Mouse (Mus musculus): ENCODE measurements around the gene Dhdds.
"Not testable (repeated sequence)": the region's sequence is repeated elsewhere in the genome, so short reads cannot be mapped to it uniquely, and the experiment has no call there.

Gene Dhdds

DNA sequence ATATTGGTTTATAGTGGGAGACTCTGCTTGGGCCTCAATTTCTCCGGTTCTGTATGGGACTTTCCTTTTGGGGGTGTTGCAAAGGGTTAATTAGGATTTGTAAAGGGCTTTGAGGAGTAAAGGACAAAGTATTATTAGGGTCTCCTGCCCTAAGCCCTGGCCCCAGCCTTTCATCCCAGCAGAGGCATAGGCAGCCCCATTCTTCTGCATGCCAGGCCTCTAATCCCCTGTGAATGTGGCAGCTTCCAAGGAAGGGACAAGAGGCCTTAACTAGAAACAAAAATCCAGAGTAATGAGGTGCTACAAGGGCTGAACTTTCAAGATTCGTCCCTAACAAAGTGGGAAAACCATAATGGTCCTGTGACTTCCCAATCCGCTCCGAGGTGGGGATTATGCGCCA, 2.2 kb upstream of the Dhdds start:
- no peak for DNase-seq

DNA sequence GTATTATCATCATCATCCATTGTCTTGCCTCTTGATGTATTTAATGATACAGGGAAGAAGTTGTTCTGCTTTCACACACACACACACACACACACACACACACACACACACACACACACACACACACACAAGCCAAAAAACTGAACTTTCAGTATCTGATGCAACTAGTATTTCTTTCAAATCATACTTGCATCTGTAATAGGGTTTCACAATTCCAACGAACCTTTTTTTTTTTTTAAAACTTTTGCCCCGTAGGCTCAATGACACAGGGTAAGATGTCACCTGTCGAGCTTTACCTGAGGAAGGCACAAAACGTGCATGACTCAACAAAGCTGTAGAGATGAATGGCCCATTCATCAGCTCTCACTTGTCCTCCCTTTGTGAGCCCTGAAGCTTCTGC, 1.5 kb upstream of the Dhdds start:
- DNase-seq: no peak

DNA sequence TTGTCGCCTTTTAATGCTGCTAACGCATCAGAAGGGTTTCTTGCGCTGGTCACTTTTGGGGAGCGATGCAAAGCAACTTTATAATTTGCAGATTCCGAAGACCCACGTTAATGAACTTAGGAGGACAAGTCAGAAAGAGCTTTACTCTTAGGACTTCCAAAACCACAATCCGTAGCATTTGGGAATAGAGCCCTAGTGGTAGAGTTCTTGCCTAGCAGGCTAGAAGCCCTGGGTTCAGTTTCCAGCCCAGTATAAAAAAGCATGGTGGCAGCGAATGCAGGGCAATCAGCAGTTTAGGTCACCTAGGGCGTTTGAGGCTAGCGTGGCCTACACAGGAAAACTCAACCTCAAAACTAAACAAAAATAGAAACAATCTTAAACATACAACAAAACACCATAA, 992 bp upstream of the Dhdds start:
- no peak for DNase-seq

DNA sequence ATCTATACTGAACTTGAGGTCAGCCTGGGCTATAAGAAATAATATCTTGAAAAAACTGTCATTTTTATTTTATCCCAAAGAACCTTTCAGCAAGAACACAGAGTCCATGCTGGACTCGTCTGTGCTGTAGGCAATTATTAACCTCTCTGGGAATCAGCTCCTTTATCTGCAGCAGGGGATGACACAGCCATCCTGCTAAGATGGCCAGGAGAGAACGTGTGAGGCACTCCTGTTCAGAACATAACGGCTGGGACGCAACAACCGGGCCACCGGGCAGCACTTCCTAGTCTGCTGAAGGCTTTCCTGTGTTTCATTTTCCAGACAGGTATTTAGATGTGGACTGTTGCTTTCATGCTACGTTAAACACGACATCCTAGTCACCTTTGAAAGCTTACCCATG, 6.0 kb downstream of the Dhdds start:
- DNase-seq: no peak

DNA sequence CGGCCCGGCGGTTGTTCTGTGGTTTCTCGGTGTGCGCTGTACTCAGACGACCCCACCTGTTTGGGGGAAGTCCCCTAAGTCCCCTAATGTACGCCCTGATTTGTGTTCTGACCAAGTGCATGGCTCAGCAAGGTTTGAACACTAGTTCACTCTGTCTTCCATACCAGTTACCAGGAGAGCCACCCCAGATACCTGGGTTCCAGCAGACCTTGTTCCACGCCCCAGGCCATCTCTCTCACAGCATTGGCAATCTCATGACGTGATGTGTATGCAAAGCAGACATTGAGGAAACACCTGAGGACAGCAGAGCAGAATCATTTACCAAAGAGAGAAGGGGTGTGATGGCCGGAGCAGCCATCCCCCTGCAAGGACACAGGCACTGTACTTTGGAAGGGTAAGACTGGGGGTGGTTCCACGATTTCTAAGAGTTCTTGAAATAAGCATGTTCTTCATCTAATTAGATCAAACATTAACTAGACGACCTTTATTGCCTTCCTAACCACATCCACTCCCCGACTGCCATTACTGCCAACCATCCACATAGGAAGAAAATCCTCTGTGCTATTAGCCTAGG, 9.5 kb downstream of the Dhdds start:
- no peak for DNase-seq

DNA sequence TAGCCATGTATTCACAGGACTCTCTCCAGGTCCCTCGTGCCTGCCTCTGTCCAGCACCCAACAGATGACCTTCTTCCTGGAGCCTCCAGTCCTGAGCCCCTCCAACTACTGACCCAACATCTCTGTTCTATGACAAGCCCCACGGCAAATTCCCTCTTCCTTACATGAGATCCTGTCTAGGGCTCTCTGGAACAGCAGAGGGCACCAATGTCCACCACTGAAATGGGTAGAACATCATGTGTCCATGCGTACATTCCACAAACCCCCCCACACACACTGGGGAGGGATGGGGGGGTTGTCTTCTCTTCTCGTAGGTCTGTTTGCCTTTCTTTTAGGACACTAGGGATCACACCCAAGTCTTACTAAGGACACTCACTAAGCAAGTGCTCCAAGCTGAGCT, 10.7 kb downstream of the Dhdds start:
- DNase-seq: no peak

DNA sequence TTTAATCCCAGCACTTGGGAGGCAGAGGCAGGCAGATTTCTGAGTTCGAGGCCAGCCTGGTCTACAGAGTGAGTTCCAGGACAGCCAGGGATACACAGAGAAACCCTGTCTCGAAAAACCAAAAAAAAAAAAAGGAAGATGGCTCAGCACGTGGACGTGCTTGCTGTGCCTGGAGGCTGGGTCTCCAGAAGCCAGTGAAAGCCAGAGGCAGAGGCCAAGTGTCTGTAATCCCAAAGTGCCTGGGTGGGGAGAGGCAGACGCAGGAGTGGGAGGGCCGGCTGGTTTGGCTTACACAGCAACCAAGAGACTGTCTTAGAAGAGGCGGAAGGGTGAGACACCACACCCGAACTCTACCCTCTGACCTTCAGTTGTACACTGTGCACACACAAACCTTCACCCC, 12.4 kb downstream of the Dhdds start:
- DNase-seq: not testable (repeated sequence)

DNA sequence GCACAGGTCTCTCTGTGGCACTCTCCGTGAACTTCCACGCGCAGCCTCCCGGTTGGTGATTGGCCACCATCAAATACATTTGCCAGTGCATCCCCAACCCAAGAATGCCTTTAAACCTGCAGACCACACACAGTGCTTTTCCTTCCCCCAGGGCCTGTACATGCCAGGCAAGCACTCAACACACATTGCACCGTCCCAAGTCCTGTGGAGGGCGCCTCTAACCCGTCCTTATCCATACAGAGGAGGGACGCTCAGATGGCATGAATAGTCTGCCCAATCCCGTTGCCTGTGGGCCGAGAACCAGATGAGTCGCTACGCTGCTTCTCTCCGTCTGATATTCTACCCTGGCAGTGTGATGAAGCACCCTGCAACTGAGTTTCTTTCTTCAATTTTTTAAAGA, 17.8 kb downstream of the Dhdds start:
- no peak for DNase-seq

DNA sequence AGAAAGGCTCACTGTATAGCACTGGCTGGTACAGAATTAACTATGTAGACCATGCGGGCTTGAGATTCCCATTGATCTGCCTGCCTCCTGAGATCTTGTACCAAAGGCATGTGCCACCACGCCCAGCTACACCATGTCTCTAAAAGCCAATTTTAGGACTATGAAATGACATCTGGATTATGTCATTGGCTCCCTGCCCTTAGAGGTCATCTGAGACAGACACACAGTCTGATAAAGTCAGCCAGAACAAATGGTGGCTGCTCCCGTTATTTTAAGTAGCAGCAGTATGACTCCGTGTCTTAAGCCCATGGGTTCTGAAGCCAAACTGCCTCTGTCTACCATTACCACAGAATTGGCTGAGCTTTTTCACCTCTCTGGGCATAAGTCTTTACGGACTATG, 20.2 kb downstream of the Dhdds start:
- DNase-seq: no peak

DNA sequence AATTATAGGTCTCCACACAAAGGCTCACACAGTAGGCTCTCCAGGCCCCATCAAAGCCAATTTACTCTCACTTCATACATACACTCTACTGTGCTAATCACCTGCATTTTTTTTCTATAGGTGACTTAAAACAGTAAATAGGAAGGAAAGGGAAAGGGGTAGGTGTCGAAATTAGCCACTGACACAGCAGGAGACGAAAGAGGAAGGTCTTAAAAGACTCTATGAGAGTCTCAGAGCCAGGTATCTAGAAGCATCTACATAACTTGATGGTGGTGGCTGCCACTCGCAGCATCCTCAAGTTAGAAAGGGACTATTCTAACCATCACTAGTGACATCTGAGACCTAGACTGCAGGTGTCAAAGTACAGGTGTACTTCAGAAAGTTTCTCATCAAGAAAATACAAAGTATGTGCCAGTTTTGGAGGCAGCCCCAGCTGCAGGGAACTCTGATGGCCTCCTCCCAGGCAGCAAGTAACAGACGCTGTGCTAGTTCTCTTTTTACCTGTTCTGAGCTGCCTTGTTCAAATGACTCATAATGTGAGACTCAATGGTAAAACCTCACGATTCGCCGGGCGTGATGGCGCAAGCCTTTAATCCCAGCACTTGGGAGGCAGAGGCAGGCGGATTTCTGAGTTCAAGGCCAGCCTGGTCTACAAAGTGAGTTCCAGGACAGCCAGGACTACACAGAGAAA, 22.6 kb downstream of the Dhdds start:
- no peak for DNase-seq

DNA sequence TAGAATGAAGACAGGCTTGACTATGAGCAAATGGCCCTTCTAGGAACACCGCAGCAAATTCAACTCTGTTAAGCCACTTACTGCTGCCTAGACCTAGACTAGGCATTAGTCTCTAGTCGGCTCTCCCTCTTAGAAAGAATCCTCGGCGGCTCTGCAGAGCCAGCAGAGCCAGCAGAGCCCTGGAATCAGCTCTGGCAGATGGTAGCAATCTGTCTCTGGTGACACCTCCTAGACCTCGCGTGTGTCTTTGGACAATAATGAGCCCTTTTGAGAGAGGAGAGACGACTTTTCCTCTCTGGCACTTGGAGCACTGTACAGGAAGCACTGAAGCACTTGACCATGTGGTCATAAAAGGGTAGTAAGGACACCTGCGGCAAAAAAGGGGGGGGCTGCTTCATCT, 29.0 kb downstream of the Dhdds start:
- no peak for DNase-seq

DNA sequence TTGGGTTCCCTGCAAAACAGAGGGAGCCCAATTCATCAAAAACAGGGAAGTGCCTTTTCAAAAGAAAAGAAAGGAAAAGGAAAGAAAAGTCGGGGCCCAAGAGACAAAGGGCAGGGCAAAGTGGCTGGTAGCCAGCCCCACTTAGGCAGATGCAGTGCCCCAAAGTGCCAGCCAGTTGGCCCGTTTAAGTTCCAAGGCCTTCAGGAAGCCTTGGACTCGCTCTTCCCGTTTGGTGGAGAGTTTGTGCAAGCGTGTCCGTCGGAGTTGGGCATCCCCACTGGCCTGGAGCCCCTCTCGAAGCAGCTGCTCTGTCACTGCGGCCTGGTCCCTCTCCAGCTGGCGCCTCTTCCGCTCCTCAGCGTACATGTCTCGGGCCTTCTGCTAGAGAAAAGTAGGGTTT, 29.8 kb downstream of the Dhdds start:
- DNase-seq: no peak

DNA sequence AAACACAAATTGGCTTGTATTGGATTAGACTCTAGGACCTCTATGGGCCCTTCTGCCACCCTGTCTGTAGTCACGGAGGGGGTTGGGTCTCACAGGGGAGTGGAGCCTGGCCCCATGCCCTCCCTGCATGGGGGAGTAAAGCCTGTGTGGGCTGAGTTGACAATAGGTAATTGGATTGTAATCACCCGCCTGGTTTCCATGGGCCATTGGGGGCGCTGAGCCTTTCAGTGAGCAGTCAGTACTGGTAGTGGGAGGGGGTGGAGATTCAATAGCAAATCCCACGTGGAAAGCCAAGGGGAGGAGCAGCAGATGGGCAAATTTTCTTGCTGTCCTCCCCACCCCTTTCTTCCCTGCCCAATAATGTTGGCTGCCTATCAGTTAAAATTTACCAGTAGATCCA, 30.5 kb downstream of the Dhdds start:
- no peak for DNase-seq

DNA sequence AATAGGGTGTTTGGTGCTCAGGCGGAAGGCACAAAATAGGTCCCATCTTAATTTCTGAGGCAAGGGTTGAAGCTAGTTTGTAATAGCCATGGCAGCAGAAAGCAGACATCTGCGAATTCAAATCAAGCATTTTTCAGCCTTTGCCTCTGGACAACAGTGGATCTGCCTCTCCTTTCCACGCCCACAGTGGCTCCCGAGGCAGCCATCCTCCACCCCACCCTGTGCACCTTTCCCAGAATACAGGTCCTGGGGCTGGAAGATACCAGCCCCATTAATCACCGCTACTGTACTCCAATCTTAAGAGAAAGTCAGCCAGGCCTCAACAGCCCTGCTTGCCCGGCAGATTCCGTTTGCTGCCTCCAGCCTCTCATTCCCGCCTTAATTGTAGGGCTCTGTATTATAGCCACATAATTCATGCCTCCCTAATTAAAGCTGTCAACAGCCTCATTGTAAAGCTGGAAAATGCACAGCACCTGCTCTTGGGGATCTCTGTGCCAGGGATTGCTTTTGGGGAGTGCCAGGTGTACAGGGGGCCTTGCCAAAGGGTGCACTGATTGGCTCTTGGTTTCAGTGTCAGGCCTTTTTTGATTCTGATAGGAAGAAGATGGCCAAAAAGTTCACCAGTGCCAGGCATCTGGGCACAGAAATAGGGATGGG, 31.5 kb downstream of the Dhdds start:
- no peak for DNase-seq

DNA sequence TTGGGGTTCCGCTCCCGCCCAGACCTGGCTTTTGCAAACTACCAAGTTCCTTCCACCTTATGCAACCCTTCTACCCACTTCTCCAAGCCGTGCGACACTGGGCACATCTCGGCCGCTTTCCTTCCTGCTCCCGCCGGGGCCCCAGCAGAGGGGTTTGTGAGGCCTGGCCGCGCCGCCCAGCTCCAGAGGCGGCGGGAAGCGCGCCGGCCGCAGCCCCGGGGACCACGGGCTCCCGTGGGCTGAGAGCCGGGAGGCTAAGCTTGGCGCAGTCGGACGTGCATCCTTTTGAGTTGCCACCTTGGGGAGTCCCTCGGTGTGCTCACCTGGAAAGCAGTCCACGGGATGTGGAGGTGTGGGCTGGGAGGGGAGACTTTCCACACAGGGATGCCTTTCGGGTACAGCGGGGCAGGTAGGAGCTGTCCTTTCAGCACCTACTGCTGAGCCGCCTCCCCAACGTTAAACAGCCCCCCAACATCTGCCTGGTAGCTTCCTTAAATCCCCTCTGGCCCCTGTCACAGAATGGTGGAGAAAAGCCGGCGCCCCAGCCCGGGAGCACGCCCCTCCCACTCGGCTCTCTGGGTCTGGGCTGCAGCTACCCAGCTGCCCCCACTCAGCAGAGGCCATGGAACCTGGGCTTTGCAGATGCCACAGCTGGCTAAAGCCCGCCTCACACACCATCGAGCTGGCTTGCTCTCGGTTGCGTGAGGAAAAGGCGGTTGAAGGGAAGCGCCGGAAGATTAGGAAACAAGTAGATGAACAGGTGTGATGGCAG, 32.4 kb downstream of the Dhdds start, which contains the start of gene Hmgn2:
Gene Hmgn2, minus strand, starts transcription at position 501 of the 772 bp plus-strand sequence.
- peak; percentile 67 for DNase-seq

DNA sequence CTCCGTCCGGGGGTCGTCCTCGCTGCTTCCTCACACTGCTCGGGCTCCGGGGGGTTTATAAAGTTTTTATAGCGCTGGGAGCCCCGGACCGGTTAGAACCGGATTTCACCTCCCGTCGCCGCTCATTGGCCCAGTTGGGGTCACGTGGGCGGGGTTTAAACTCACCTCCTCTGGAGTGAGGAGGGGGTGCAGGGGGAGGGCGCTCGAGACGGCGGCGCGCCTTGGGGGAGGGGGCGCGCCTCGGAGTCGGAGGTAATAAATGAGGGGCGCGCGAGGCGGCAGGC, 32.9 kb downstream of the Dhdds start:
- DNase-seq: peak; percentile 95

DNA sequence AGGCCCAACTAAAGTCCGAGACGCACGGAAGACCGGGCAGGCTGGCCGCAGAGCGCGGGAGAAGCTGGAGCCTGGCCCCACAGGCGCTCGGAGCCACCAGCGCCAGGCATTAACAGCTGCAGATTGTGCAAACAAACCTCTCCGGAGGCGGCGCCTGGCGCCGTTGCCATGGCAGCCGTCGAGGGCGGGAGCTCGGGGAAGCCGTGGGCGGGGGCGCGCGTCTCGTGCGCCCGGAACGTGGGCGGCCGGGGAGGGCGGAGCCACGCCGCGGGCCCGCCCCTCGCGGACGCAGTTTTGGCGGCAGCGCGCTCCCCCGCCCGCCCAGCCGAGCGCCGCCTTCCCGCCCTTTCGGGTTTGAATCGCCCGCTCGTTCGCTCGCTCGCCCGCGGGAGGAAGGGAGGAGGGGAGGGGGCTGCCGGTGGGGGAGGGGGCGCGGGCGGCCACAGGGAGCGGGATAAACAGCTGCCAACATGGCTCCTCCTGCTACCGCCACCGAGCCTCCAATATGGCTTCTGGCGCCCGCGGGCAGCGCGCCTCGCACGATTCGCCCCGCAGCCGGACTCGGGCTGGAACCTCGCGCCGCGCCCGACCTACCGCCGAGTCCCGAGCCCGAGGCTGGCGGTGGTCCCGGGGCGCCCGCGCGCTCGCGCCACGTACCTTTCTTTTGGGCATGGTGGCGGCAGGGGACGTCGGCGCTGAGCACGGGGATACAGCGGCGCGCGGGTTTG, 33.4 kb downstream of the Dhdds start:
- peak; percentile 99 for DNase-seq

DNA sequence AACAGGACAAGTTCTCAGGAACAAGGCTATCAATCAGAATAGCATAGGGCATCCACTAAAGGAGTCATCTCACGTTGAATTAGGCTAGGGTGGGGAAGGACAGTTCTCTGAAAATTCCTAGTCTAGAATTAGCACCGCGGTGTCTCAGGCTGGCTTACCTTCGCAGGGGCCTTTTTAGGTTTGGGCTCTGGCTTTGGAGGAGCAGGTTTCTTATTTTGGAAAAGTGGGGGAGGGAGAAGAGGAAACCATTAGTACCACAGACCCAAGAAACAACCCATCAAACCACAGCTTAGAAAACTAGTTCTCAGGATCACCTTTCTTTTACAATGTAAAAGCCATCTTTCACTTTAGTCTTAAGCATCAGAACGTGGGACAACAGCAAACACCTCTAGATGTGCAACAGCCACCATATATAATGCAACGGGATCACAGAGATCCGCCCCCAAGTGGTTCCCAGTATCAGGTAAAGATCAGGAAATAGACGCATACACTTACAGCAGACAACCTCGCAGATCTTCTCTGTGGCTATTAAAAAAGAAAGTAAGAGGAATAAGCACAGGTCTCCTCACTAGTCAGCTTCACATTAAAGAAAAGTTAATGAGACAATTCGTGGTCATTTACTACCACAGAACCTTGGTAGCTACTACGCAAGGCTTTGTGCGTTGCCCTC, 34.3 kb downstream of the Dhdds start:
- DNase-seq: no peak

DNA sequence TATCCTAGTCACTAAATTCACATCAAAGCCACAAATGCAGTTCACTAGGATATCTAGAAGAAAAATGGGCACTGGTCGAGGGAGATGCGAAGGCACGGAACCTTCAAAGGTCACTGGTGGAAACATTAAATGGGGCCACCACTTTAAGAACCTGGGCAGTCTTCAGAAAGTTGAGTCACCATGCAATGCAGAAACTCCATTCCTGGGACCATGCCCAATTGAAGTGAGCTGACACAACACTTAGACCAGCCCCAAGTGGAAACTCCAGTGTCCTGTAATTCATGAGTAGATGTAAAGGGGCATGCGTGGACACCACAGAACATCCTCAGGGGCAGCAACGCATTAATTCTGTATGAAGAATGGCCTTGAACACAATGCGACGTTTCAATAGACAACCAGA, 38.2 kb downstream of the Dhdds start:
- no peak for DNase-seq

DNA sequence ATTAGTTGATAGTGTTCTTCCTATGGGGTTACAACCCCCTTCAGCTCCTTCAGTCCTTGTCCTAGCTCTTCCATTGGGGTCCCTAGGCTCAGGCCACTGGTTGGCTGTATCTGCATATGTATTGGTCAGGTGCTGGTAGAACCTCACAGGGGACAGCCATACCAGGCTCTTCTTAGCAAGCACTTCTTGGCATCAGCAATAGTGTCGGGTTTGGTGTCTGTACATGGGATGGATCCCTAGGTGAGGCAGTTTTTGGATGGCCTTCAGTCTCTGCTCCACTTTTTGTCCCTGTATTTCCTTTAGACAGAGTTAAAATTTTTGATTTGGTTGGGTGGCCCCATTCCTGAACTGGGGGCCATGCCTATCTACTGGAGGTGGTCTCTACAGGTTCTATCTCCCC, 41.8 kb downstream of the Dhdds start:
- no peak for DNase-seq

DNA sequence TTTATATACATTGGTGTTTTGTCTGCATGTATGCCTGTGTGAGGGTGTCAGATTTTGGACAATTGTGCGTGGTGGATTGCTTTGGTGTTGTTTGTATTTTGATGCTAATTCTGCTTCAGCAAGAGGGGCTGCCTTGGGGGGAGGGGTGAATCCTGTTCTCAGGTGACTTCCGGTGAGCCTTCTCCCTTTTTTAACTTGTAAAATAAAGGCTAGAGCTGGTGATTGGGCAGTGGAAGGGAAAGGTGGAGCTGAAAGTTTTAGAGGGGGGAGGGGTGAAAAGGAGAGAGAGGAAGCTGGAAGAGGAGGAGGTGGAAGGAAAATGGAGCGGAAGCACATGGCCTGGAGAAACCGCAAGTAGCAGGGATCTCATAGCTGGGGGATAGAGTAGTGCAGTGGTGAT, 44.4 kb downstream of the Dhdds start:
- DNase-seq: no peak

DNA sequence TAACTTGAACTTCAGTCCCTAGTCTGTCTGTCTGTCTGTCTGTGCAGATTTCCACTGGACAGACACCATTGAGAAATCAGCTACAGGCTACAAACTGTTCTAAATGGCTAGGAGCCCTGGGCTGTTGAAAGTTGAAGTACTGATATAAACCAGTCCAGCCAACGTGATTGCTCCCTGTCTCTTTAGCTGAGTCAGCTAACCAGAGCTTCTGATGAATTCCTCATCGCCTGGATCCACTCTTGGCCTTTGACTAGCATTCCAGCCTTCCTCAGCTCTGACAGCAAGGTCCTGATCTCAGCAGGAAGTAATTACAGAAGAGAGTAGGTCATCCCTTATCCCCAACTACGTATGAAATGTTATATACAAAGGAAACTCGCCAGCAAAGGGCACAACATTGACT, 54.0 kb downstream of the Dhdds start:
- DNase-seq: no peak

DNA sequence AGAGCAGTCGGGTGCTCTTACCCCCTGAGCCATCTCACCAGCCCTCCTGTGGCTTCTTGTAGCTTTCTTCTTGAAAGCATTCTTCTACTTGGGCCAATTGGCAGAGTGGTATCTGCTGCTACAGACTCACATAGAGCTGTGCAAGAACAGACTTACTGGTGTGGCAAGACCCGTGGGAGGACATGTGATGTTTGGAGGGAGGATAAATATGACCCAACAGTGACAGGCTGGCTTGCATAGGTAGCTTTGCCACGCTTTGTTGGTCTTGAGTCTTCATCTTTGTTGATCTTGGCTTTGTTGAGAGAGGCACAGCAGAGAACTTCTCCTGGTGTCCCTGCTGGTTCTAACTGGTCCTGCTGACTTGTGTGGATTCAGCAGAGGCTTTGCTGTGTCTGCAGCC, 56.9 kb downstream of the Dhdds start:
- no peak for DNase-seq

Data from thymus, postnatal 14 days (tissue).